Mouse (Mus musculus) lung, postnatal 0 days (tissue): ENCODE results near the gene Pip5k1a.

ENCODE experiments used
- CTCF ChIP-seq: IDR thresholded peaks from 2 replicates; pipeline ENCODE4 v1.5.1; 2016; ENCODE audit warnings: antibody characterized with exemption, mild to moderate bottlenecking
- EP300 ChIP-seq: IDR thresholded peaks from 2 replicates; pipeline ENCODE4 v1.6.1; 2016; ENCODE audit warnings: antibody characterized with exemption, mild to moderate bottlenecking, control low read depth

DNA sequence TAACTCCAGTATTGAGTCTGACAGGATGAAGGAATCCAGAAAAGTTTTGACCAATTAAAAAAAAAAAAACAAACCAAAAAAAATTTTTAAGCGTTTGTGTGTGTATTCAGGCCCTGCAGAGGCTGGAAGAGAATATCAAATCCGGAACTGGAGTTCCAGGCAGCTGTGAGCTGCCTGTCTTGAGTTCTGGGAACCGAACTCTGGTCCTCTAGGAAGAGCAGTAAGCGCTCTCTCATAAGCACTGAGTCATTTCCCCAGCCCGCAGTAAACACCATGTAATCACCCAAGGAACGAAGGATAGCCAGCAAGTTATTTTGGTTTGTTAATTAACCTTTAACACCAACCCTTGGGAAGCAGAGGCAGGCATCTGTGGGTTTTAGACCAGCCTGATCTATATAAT is 63.5 kb downstream of the Pip5k1a start:
- TF ChIP-seq CTCF: no peak
- no peak for TF ChIP-seq EP300
